14 mouse cellular contexts compared by ENCODE assay signal in the genomic region with DNA sequence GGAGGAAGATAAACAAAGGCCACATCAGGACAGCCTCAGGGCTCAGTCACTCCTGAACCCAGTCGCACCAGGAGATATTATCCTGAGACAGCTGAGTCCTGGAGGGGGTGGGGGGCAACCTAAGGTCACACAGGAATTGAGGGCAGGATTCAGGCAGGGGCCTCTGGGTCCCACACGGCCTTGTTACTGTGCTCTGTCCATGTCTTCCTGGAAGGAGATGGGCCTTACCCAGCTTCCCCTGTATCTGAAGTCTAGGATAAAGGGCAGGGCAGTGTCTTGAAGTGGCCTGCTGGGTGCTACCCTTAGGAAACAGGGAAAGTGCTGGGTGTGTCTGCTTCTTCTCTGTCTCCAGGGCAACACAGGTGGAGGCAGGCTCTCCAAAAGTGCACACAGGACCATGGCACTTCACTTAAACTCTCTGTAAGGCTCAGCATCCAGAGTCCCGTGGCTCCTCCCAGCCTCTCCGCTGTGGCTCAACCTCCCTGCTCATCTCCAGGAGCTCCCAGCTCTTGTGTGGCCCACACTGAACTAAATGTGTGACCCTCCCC. TPM values are rescaled to one million over a fixed set of nuclear protein-coding genes. Genes with fewer than 3 reads are reported as not detected.
DNase-seq lines count a peak whose midpoint lies in the region; ATAC-seq lines count a peak whose summit lies in the region.
"Had no signal": no experiment of that assay in that cellular context is flagged by ENCODE, and none has a peak within 500 bp of the region (broad histone marks: within the 10 kb centered on the region; RNA-seq: fewer than 3 reads in every experiment).

No protein-coding gene starts in this region.

- no peak for ATAC-seq in hindbrain, embryonic 15.5 days (ENCODE audit: low FRiP score, low read depth)
- ATAC-seq: intestine, postnatal 0 days had no signal

- H3K27ac ChIP-seq in hindbrain, embryonic 15.5 days (replicated peaks) = peak overlapping the region; percentile 82
- H3K27ac ChIP-seq: embryonic facial prominence, embryonic 15.5 days had no signal

- no peak overlapping the region for H3K9ac ChIP-seq in hindbrain, embryonic 15.5 days
- H3K9ac ChIP-seq: embryonic facial prominence, embryonic 15.5 days had no signal

- H3K4me2 ChIP-seq in hindbrain, embryonic 15.5 days = no peak overlapping the region
- H3K4me2 ChIP-seq: embryonic facial prominence, embryonic 15.5 days had no signal

- intact Hi-C loops in heart, postnatal 25 days (cut with DNase I) = no loop called here

- no peaks in the 10 kb centered on the region for H3K27me3 ChIP-seq in hindbrain, embryonic 15.5 days
- H3K27me3 ChIP-seq: embryonic facial prominence, embryonic 15.5 days had no signal

- DNase-seq in heart, adult 11 months = peak; percentile 92
- DNase-seq in heart, postnatal 25 days (ENCODE audit: low spot score) = no peak
- peak; percentile 57 for DNase-seq in lung, postnatal 25 days (ENCODE audit: low spot score)
- no peak for DNase-seq in lung, postnatal 4 days
- peak; percentile 53 for DNase-seq in R1 (ENCODE audit: low read depth, low spot score)
- no peak for DNase-seq in testis, postnatal 10 days (ENCODE audit: low spot score)
- DNase-seq: adrenal gland, postnatal 25 days; gastrocnemius, postnatal 14 days; heart, postnatal 14 days; kidney, postnatal 10 days; thymus, postnatal 4 days had no signal

- no peak overlapping the region for H3K4me3 ChIP-seq in hindbrain, embryonic 15.5 days
- H3K4me3 ChIP-seq: embryonic facial prominence, embryonic 15.5 days had no signal

- no peaks in the 10 kb centered on the region for H3K36me3 ChIP-seq in hindbrain, embryonic 15.5 days
- H3K36me3 ChIP-seq: embryonic facial prominence, embryonic 15.5 days had no signal

- no peaks in the 10 kb centered on the region for H3K9me3 ChIP-seq in hindbrain, embryonic 15.5 days
- H3K9me3 ChIP-seq: embryonic facial prominence, embryonic 15.5 days had no signal

- 58% methylated on average over 4 of the region's 4 CpGs for WGBS in hindbrain, embryonic 15.5 days

- H3K4me1 ChIP-seq in hindbrain, embryonic 15.5 days (replicated peaks) = peaks cover 79% of the 10 kb centered on the region

RNA-seq across cellular contexts. Expression of a gene that starts 12.0 kb away (rescaled TPM):
- total RNA-seq in heart, postnatal 25 days (2021) = 10 to 100 TPM in 1 of 2 experiments, 1 to 10 TPM in 1; 9.5 to 15.1 TPM
- polyA plus RNA-seq in hindbrain, embryonic 15.5 days (2015; fragmentation: Nextera tagmentation; extraction: Ambion mirVana) = 39.1 and 48.3 TPM in 2 replicates

Comparison
In these comparisons a context has a peak if more than half of its experiments do, and no peak if none do; other contexts are left out.
1. DNase-seq: peak in heart, adult 11 months (single experiment), lung, postnatal 25 days (single experiment) and R1 (single experiment); none in heart, postnatal 25 days (single experiment), lung, postnatal 4 days (0 of 2) and testis, postnatal 10 days (single experiment).